Mouse (Mus musculus) gastrocnemius, postnatal 4 days (tissue): ENCODE data around the gene Vps4b. TPM values are rescaled to one million over a fixed set of nuclear protein-coding genes. Genes with fewer than 3 reads are reported as not detected.

Source experiments
- total RNA-seq, 2 experiments: library from RNA; stranded (reverse); gene quantifications; 2 replicates each; pipeline ENCODE4 v1.2.3; 2021

Vps4b gene
- total RNA-seq, 2 experiments from 2014 or later: 45.8 to 49.8 TPM

Other genes with a start within 250 kb of the Vps4b start
- gene Bcl2, start 82.5 kb downstream of the Vps4b start, total RNA-seq: 10 to 100 TPM; 10.9 to 11.4 TPM
- gene Kdsr, start 37.0 kb downstream of the Vps4b start, total RNA-seq: 1 to 10 TPM; 8.6 to 9.5 TPM
- gene Serpinb5, start 64.4 kb upstream of the Vps4b start, total RNA-seq: under 1 TPM in 1 of 2 experiments, not detected in 1; 0.23 TPM
- gene Serpinb12, start 137.7 kb upstream of the Vps4b start, total RNA-seq: under 1 TPM; 0.47 to 0.54 TPM
- gene Serpinb13, start 184.3 kb upstream of the Vps4b start, total RNA-seq: not detected